Mouse (Mus musculus) B cell, adult 2 months (primary cell): ENCODE data around the gene Olfr1232.

ENCODE experiments used
- DNase-seq, 2 experiments: peaks; one replicate each; pipeline ENCODE4 v3.0.0; 2022

Olfr1232 gene

DNA sequence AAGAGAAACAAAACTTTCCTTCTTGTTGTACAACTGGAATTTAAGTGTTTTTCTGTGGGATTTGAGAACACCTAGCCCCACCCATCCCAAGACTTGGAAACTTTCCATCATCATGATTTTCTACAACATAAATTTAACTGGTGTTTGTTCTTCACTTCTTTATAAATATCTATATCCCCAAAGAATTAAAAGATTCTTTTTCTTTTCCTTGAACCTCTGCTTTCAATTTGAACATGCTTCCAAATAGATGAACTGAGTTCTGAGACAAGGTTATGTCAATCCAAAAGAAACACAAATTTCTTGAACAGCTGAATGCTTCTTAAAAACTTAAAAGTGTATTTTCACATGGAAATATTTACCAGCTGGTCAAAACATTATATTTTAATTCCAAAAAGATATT lies at the start of gene Olfr1232:
TSS of gene Olfr1232 (minus strand) at position 101 of the 400 bp plus-strand sequence.
- DNase-seq, result no peak

DNA sequence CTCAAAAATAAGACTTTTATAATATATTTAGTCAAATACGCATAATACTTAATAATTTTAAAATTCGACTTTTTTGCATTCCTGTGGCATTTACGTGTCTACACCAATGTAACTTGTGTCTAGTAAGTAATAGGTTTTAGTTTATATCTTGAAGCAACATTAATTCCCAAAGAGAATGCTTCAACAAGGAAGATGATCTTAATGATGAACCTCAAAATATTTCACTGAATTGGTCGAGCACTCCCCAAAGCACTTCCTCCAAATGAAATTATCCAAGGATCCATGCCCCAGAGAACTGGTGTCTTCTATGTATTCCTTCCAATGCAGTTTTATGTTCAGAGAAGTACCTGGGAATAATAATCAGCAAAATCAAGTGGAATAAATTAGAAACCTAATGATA lies 35.3 kb upstream of the Olfr1232 start, which contains the start of gene Olfr1234:
TSS of gene Olfr1234 (minus strand) at position 101 of the 400 bp plus-strand sequence.
- no peak for DNase-seq

DNA sequence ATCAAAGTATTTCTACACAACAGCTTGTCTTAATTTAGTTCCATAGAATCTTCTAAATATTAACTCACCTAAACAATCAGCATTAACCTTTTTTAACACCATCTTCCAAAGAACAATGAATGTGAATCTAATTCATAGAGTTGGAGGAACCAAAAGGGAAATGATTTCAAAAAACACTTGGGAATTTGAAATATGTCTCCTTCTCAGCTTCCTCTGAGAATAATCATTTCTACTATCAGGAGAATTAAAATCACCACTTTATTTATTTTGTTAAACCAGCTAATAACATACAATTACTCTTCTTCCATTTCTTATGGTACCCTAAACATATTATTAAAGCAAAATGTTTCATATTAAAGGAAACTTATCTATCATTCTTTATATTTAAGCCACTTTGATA lies 12.8 kb upstream of the Olfr1232 start, which contains the start of gene Olfr1233:
TSS of gene Olfr1233 (minus strand) at position 101 of the 400 bp plus-strand sequence.
- DNase-seq, result no peak

DNA sequence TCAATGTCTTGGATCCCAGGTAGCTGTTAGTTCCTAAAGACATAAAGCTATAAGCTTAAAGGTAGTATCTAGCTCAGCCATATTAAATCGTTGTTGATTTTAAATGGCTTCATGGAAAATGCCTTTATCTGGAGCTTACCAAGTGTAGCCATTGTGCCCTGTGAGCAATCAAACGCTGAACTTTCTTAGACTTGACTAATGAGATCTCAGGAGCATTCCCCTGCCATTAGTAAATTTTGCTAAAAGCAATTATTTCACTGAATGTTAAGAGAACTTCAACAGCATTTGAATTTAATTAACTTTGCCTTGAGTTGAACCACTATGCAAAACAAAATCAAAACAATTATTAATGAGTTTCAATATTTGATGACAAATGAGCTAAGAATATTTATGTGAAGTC lies 22.5 kb downstream of the Olfr1232 start, which contains the start of gene Olfr1231:
TSS of gene Olfr1231 (minus strand) at position 101 of the 400 bp plus-strand sequence.
- DNase-seq, result no peak

DNA sequence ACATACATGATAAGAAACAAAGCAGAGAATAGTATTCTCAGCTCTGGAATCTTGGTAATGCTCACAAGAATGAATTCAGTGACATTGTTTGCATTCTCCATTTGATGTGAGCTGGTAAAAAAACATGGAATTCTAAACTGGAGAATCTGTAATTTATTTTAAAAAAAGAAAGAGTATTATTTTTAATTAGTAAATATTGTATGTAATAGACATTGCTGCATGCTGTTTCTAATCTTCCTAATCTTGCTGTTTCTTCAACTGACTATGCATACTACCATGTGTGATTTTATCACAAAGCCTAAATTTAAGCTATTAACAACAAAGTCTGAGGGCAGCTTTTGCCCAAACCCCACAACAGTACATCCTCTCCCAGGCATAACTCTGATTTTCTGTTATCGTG lies 32.3 kb downstream of the Olfr1232 start, which contains the start of gene Olfr1230:
TSS of gene Olfr1230 (minus strand) at position 101 of the 400 bp plus-strand sequence.
- DNase-seq, result no peak

DNA sequence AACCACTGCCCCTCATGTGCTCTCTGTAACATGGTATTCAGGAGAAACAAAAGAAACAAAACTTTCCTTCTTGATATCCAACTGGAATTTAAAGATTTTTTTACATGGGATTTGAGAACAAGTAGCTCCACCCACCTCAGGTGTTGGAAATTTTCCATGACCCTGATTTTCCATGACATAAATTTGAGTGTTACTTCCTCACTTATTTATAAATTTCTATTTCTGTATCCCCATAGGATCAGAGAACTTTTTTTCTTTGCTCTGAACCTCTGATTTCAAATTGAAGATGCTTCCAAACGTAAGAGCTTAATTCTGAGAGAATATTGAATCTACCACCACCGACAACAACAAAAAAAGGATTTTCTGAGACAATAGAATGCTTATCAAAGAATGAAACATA lies 41.6 kb downstream of the Olfr1232 start, which contains the start of gene Olfr1229:
TSS of gene Olfr1229 (minus strand) at position 101 of the 400 bp plus-strand sequence.
- DNase-seq, result no peak
